Mouse (Mus musculus) stomach, embryonic 16.5 days (tissue): ENCODE measurements at regions not wholly inside any gene's neighbourhood (a gene's known extent, or its start where the extent isn't known, plus 50 kb on each side); places are given as distances from the start of the nearest gene placed in this dataset.

ENCODE experiments used
- ATAC-seq: fragments of 200-750 bp; cut with Nextera tagmentation; 2 replicates; pipeline ENCODE4 v1.8.0; 2017; ENCODE audit warnings: moderate number of reproducible peaks, moderate TSS enrichment; ENCODE audit not compliant: insufficient read depth, low FRiP score
- H3K27ac ChIP-seq: fragments of 300-500 bp; sonication (generic); 2 replicates; pipeline ENCODE4 v1.5.1; 2014; ENCODE audit warnings: low read length
- H3K27me3 ChIP-seq: fragments of 300-500 bp; sonication (generic); 2 replicates; pipeline ENCODE4 v1.6.1; 2014; ENCODE audit warnings: low read length, control low read depth, mixed read lengths; ENCODE audit not compliant: control insufficient read depth, insufficient read depth
- H3K36me3 ChIP-seq: fragments of 300-500 bp; sonication (generic); 2 replicates; pipeline ENCODE4 v1.6.1; 2014; ENCODE audit warnings: low read length; ENCODE audit not compliant: control insufficient read depth, insufficient read depth
- H3K4me1 ChIP-seq: fragments of 300-500 bp; sonication (generic); 2 replicates; pipeline ENCODE4 v1.6.1; 2014; ENCODE audit warnings: low read length, control low read depth, mixed read lengths; ENCODE audit not compliant: control insufficient read depth, insufficient read depth
- H3K4me2 ChIP-seq: fragments of 300-500 bp; sonication (generic); 2 replicates; pipeline ENCODE4 v1.6.1; 2014; ENCODE audit warnings: low read depth, low read length, mixed read lengths
- H3K4me3 ChIP-seq: fragments of 300-500 bp; sonication (generic); replicated peaks from 2 replicates; pipeline ENCODE4 v1.5.1; 2014; ENCODE audit warnings: mild to moderate bottlenecking, low read length
- H3K9ac ChIP-seq: fragments of 300-500 bp; sonication (generic); 2 replicates; pipeline ENCODE4 v1.6.1; 2014; ENCODE audit warnings: low read length
- H3K9me3 ChIP-seq: fragments of 300-500 bp; sonication (generic); replicated peaks from 2 replicates; pipeline ENCODE4 v1.6.1; 2016; ENCODE audit warnings: low read length, control low read depth; ENCODE audit not compliant: control insufficient read depth
- WGBS: fragments of 180-500 bp; shearing (Covaris S2); extraction: QIAGEN DNeasy Blood & Tissue Kit; methylation state at CpG from one replicate; pipeline ENCODE4 v1.1.7; 2014; 5-methylcytosine and 5-hydroxymethylcytosine counted together

DNA sequence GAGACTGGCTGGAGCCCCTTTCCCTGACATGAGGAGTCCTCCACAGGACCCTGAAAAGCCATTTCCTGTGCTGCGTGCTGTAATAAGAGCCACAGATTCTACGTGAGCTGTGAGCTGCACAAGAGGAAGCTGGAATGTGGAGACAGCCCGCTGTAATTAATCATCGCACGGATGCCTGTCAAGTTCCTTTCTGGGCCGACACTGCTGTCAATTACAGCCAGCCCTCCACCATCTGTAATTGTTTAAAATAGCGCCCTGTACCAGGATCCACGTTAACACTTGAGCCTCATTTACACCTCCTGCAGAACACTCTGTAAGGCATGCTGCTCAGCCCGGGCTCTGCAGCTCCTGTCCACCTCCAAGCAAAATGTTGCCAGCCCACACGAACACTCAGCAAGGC is 227.9 kb upstream of the Irx2 start:
- 18% methylated on average over 10 of the region's 10 CpGs for WGBS
- Histone ChIP-seq H3K9me3 (no peaks in the 10 kb centered on the region), H3K9ac (no peak overlapping the region), H3K27me3 (no peaks in the 10 kb centered on the region), H3K27ac (no peak overlapping the region), H3K36me3 (no peaks in the 10 kb centered on the region), H3K4me2 (peak overlapping the region; percentile 24; the same call in 1 of the 2 replicates), H3K4me1 (peaks cover 4% of the 10 kb centered on the region), H3K4me3 (no peak overlapping the region)
- no peak for ATAC-seq

GRCm38 (mm10) chr13:72409238-72409965 is 219.2 kb upstream of the Irx2 start:
- WGBS: 83% methylated on average over 11 of the region's 11 CpGs
- Histone ChIP-seq H3K4me2 (no peak overlapping the region), H3K27me3 (no peaks in the 10 kb centered on the region), H3K4me3 (no peak overlapping the region), H3K9me3 (no peaks in the 10 kb centered on the region), H3K36me3 (no peaks in the 10 kb centered on the region), H3K4me1 (no peaks in the 10 kb centered on the region), H3K9ac (no peak overlapping the region), H3K27ac (no peak overlapping the region)
- ATAC-seq: no peak

- no peak for ATAC-seq
- H3K27ac ChIP-seq: no peak overlapping the region
- 85% methylated on average over 4 of the region's 4 CpGs for WGBS
Observed at GRCm38 (mm10) chr13:72412656-72413055, 216.0 kb upstream of the Irx2 start.

DNA sequence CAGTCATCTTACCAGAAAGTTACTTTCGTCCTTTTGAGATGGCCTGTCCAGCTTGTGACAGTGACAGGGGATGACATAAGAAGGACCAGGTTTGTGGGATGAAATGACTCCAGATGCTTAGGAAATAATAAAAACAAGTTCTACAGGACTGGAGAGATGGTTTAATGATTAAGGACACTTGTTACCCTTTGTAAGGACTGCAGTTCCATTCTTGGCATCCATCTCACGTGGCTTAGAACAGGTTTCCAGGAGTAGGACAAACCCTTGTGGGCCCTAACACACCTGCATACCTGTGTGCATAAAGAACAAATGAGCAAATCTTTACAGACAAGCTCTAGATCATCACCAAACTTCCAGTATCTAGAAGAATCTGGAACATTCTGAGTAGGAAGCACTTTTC is 211.6 kb upstream of the Irx2 start:
- H3K27ac ChIP-seq: no peak overlapping the region
- WGBS: 66% methylated on average over 2 of the region's 2 CpGs
- H3K4me2 ChIP-seq: no peak overlapping the region
- H3K27me3 ChIP-seq: no peaks in the 10 kb centered on the region
- no peak overlapping the region for H3K9ac ChIP-seq
- H3K36me3 ChIP-seq: no peaks in the 10 kb centered on the region
- H3K9me3 ChIP-seq: no peaks in the 10 kb centered on the region
- no peaks in the 10 kb centered on the region for H3K4me1 ChIP-seq
- no peak for ATAC-seq
- no peak overlapping the region for H3K4me3 ChIP-seq

More at GRCm38 (mm10) chr13:72412656-72413055, 216.0 kb upstream of the Irx2 start:
- Histone ChIP-seq H3K4me2 (no peak overlapping the region), H3K27me3 (no peaks in the 10 kb centered on the region), H3K36me3 (no peaks in the 10 kb centered on the region), H3K9me3 (no peaks in the 10 kb centered on the region), H3K4me3 (no peak overlapping the region), H3K4me1 (no peaks in the 10 kb centered on the region), H3K9ac (no peak overlapping the region)

DNA sequence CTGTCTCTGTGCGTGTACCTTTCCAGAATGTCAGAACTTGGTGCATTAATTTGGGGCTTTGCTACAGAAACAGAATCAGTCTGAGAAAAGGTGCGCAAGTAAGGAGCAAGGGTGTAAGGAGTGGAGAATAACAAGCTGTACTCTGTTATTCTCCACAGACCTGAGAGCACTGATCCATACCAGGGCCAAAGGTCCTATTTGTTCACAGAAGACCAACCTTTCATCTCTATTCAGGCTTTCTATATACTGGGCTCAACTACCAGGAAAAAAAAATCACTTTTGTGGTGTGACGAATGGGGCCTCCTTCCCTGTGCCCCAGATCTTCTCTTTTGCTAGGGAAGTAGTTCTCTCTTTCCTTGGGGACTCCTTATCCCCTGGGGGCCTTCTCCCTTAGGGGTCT is 210.8 kb upstream of the Irx2 start:
- Histone ChIP-seq H3K4me3 (no peak overlapping the region), H3K36me3 (no peaks in the 10 kb centered on the region), H3K4me1 (no peaks in the 10 kb centered on the region), H3K9me3 (no peaks in the 10 kb centered on the region), H3K27ac (no peak overlapping the region), H3K27me3 (no peaks in the 10 kb centered on the region), H3K4me2 (no peak overlapping the region), H3K9ac (no peak overlapping the region)
- no peak for ATAC-seq
- 74% methylated on average over 3 of the region's 3 CpGs for WGBS

- H3K4me2 ChIP-seq: no peak overlapping the region
- ATAC-seq: no peak
- no peaks in the 10 kb centered on the region for H3K9me3 ChIP-seq
- no peaks in the 10 kb centered on the region for H3K27me3 ChIP-seq
- no peak overlapping the region for H3K9ac ChIP-seq
- 53% methylated on average over 2 of the region's 2 CpGs for WGBS
- no peak overlapping the region for H3K27ac ChIP-seq
- H3K4me3 ChIP-seq: no peak overlapping the region
- no peaks in the 10 kb centered on the region for H3K36me3 ChIP-seq
- no peaks in the 10 kb centered on the region for H3K4me1 ChIP-seq
Observed at GRCm38 (mm10) chr13:72418285-72418684, 210.3 kb upstream of the Irx2 start.

- no peak overlapping the region for H3K9ac ChIP-seq
- 80% methylated on average over 4 of the region's 4 CpGs for WGBS
- no peaks in the 10 kb centered on the region for H3K4me1 ChIP-seq
- H3K4me3 ChIP-seq: no peak overlapping the region
- H3K4me2 ChIP-seq: no peak overlapping the region
- no peak for ATAC-seq
- H3K27ac ChIP-seq: no peak overlapping the region
- no peaks in the 10 kb centered on the region for H3K9me3 ChIP-seq
- no peaks in the 10 kb centered on the region for H3K27me3 ChIP-seq
- H3K36me3 ChIP-seq: no peaks in the 10 kb centered on the region
Observed at GRCm38 (mm10) chr13:72419532-72419931, 209.1 kb upstream of the Irx2 start.

- H3K36me3 ChIP-seq: no peaks in the 10 kb centered on the region
- H3K9ac ChIP-seq: no peak overlapping the region
- 32% methylated on average over 8 of the region's 8 CpGs for WGBS
- H3K27me3 ChIP-seq: no peaks in the 10 kb centered on the region
- H3K27ac ChIP-seq: no peak overlapping the region
- H3K4me2 ChIP-seq: no peak overlapping the region
- ATAC-seq: no peak
- no peaks in the 10 kb centered on the region for H3K4me1 ChIP-seq
- no peaks in the 10 kb centered on the region for H3K9me3 ChIP-seq
- no peak overlapping the region for H3K4me3 ChIP-seq
Observed at GRCm38 (mm10) chr13:72425917-72426316, 202.7 kb upstream of the Irx2 start.

DNA sequence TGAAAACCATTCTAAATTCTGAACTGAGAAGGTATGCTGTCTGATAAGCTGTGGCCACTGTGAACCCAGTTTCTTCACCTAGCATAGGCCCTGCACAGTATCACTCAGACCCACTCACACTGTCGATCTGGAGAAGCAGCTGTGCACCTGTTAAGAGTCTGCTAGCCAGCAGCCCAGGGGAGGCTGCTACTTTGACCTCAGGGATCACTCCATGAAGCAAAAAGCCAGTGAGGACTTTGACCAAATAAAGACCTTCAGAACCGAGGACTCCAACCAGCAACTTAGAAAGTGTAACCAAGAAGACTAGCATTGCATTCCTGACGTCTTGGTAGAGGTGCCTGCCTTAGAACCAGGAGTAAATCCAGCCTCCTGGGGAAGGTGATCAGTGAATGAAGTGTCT is 183.3 kb upstream of the Irx2 start:
- Histone ChIP-seq H3K4me2 (no peak overlapping the region), H3K4me1 (no peaks in the 10 kb centered on the region), H3K36me3 (no peaks in the 10 kb centered on the region), H3K27me3 (no peaks in the 10 kb centered on the region), H3K9me3 (no peaks in the 10 kb centered on the region), H3K4me3 (no peak overlapping the region), H3K27ac (no peak overlapping the region), H3K9ac (no peak overlapping the region)
- WGBS: 63% methylated on average over 3 of the region's 3 CpGs
- no peak for ATAC-seq
